Mouse (Mus musculus): ENCODE results near the gene Mgat5.
A peak's percentile ranks its signal among the peaks of the same experiment; 100 is the strongest.

Gene Mgat5

DNA sequence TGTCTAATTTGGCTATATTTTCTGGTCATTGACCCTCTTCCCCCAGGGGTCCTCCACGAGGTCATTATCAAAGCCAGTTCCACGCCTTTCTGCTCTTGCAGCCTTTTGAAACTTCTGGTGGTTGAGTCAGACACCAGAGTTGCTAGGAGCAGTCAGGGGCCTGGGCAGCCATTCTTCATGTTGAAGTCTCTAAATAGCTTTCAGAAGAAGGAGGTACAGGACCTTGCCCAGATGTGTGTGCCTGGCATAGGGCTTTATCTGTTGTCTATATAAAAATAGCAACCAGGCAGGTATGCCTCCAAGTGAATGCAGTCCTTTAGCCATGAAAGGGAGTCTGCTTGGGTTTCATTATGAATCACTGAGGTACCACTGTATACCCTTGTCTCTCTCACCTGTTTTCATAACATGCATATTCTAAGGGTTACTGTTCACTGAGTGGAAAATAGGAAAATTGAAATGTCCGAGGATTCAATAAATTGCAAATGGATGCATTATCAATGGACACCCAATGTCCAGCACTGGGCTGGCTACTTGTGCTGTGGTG, 141.9 kb downstream of the Mgat5 start:
- no peak for DNase-seq

DNA sequence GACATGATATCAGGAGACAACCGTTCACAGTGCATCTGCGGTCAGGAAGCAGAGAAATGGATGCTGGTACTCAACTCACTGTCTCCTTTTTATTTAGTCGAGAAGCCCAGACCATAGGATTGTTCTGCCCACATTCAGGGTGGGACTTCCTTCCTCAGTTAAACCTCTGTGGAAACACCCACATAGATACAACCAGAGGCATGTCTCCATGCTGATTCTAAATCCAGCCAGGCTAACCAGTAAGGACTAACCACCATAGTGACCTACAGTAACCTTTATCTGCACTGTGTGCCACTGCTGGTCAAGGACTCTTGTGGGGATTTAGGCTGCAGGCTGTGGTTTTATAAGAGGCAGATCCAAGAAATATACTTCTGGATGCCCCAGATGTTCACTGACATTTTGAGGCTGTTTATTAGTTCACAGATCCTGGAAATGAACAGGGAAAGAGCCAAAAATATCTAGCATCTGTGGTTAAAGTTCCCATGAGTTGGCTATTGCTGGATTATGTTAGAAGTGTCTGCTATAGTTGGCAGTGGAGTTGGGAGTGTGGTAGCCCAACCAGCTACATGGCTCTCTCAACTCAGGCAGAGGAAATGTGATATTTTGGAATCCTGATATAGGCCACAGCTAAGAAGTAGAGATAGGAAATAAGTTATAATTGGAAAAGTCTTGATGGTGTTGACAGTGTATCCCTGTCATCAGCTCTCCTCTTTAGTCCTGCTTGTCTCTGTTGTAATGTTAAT, 143.2 kb downstream of the Mgat5 start:
- no peak for DNase-seq

DNA sequence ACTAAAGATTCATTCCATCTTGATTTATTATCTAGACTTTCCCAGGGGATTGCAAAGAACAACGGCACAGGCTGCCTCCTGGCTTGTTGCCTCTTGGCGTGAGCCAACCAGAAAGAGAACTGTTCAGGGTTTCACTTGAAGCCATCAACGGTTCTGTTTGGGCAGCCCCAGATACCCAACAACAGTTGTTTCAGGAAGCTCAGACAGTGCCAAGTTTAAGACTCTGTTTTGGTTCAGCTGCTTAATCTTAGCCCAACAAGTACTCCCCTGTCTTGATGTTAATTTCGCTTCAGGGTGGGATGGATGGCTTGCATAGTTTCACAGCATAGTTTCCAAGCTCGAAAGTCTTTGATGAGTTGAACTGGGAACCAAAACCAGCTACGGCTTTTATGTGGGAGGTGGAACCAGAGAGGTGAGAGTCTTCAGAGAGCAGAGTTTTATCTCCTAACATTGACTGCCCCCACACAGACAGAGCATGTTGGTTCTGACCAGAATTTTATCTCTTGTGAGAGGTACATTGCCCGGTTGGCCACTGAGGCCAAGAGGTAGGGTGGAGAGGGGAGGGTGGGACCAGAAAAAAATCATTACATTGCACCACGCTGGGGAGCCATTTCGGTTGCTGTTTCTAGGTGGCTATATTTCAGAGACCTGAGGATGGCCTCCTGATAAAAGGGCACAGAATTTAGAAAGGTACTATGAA, 144.0 kb downstream of the Mgat5 start:
- peak in 1 of 2 experiments; percentile 2 for DNase-seq

DNA sequence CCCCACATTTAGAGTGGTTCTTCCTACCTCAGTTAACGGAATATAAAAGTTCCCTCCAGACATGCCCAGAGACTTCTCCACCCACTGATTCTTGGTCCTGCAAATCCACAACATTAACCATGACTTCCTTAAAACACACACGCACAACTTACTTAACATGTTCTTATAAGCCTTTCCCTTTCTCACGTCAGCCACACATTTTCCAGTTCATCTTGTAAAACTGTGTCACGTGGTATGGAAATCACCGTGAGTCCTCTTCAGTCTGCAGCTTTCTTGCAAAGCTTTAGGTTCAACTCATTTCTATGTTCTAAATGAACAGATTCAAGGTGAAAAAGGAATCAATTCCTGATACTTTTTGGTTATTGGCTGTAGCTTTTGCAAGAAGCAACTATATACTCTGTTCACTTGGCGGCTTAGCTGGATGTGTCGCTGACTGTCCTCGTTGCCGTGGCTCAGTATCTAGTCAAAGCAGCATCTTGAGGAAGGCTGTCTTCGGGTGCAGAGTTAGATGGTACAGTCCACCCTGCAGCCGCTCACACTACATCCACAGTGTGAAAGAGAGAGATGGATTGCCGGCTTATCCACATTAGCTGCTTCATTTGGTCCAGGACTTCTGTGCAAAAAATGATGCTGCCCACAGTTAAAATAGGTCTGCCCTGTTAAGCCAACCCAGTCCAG, 146.7 kb downstream of the Mgat5 start:
- DNase-seq = no peak

DNA sequence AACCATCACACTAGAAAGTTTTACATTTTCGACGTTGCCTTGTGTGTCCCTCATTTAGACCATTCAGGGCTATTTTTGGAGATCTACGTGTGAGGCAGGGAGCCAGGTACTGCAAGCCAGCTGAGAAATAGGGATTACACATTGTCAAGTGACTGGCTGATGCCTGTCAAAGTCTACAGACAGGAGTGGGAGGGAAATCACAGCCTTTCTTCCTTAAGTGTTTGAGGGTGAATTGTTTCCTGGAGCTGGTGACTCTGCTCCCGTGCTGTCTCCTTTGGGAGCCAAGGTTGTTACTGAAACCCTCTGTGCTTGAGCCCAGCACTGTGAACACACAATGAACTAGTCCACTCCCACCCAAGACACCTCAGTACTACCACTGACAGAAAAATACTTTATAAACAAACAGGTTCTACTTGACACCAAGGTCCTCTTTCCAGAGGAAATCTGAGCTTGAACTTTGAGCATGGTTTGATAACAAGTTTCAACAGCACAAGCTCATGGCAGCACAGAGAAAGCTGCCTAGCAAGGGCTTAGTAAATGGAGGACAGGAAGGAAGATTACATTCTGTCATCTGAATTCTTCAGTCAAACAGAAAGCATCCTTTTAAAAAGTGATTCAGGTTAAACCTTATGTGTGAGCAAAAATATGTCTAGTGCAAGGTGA, 147.4 kb downstream of the Mgat5 start:
- no peak for DNase-seq

DNA sequence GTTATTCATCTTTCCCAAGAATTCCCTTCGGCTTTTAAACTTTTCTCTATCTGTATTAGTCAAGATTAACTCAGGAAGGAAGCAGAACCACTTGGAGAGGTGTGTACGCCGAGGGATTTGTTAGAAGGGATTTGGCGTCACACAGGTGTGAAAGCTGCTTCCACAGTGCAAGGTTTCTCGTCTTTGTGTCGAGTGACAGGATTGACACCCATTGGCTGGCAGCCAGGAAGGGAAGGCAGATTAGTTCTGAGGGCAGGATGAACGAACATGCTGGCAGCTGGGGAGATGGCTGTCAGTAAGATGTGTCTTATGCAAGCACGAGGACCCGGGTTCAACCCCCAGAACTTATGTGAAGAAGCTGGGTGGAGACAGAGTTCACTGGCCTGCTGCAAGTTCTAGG, 148.6 kb downstream of the Mgat5 start:
- DNase-seq = no peak

DNA sequence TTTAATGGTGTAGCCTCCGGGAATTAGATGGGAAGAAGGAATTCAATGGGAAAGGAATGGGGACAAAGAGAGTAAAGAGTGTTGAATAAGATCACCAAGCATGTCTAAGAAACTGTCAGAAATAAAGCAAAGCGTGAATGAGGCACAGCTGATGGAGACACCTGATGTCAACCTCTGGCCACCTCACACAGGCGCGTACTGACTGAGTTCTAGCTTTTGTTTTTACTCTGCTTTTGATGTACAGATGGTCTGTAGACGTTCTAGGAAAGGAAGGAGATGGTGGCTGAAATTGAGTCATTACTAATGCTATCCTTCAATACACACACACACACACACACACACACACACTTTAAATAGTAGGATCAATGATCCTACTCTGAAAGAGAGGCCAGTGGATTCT, 149.3 kb downstream of the Mgat5 start:
- no peak for DNase-seq

DNA sequence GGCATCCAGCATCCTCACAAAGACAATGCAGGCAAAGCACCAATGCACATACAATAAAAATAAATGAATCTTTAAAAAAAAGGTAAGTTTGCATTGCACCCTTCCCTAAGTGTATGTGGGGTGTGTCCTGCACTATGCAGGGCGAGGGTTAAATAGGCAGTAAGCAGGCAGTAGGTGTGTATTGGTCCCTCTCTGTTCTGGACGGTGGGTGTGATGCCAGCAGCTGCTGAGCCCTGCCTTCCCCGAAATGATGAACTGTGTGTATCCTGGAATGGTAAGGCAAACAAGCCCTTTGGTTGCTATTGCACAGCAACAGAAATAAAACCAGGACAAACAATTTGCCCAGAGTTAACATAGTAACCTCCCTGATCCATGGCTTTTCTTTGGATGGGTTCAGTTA, 150.2 kb downstream of the Mgat5 start:
- DNase-seq = no peak

DNA sequence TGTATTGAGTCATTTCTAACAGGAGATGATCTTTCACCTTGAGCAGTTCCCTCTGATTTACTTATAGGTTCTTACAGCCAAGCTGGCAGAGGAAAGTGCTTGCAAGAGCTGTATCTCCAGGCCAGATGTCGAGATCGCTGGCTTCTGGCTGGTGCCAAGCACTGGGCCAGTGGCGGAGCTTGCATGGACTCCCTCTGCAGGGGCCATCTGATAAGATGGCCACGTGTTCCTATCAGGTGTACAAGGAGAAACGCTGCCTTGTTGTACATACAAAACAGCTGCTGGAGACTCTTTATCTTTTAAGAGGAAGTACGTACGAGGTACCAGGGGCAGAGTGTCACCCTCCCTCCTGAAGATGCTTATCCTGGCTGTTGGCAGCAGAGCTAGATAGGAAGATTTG, 158.8 kb downstream of the Mgat5 start:
- no peak for DNase-seq

DNA sequence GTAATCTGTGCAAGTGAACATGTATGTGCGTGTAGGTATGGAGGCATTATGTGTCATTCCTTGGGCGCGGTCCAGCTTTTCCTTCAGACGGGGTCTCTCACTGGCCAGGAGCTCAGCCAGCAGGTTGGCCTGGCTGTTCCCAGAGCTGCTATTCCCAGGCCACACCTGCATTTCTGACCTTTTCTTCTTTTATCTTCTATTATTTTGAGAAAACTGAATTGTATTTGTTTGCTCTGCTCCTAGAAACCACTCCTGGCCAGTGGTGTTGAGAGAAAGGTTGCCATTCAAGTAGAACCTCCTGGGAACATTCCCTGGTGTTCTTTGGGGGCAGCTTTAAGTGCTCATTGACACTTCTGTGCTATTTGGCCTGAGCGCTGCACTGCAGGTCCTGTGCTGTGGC, 160.9 kb downstream of the Mgat5 start:
- no peak for DNase-seq

DNA sequence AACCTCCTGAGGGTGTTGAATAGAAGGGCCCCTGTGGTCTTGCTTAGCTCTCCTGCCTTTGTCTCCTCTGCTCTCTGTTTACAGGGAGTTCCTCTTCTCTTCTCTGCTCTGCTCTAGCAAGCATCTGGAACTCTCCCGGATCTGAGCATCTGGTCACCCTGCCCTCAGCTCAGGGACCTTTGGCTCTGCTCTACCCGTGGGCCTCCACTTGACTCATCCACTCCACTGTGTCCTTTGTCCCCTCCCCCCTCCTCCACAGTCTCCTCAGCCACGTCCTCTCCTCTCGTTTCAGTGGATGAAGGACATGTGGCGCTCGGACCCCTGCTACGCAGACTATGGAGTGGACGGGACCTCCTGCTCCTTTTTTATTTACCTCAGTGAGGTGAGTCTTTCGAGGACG, 161.3 kb downstream of the Mgat5 start:
- no peak for DNase-seq

DNA sequence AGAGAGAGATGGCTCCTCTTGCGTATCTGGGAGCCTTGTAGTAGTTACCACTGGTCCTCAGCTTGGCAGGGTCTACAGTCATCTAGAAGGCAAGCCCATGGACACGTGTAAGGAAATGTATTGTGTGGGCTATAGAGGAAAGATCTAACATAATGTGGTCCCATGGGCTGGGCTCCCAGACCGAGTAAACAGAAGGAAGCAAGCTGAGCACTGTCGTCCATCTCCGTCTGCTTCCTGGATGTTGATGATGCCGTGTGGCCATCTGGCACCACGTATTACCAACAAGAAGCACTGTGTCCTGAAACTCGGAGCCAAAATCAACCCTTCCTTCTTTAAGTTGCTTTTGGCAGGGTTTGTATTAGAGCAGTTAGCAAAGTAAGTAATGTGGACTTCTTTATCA, 163.7 kb downstream of the Mgat5 start:
- DNase-seq = no peak

DNA sequence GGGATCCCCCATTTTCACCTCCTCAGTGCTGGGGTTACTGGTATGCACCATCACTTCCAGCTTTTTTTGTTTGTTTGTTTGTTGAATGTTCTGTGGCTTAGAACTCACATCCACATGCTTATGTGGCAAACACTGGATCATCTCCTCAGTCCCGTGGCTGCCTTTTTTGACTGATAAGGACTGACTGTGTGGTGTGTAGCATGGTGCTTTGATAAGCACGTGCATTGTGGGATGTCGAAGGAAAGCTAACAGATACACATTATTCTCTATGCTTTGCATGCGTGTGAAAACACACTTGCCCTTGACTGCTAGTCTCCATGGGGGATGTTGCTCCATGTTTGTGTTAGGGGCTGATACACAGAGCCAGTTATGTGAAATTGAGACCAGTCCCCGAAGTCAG, 164.7 kb downstream of the Mgat5 start:
- DNase-seq = no peak

DNA sequence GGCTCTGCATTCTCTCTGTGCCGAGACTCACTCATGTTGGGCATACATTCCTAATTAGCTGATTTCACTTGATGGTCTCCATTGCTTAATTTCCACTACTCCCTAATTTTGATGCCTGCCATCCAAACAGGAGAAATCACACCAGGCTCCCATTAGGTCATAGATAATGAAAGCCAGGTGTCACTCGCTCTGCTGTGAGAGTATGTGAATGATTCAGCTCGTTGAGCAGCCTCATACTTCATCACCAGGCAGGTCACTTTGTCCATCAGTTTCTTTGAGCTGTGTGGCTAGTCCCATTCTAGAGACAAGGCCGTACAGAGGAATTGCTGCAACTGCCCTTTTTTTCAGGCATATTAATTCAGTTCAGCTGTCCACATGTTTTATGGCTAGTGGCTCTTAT, 167.3 kb downstream of the Mgat5 start:
- no peak for DNase-seq

DNA sequence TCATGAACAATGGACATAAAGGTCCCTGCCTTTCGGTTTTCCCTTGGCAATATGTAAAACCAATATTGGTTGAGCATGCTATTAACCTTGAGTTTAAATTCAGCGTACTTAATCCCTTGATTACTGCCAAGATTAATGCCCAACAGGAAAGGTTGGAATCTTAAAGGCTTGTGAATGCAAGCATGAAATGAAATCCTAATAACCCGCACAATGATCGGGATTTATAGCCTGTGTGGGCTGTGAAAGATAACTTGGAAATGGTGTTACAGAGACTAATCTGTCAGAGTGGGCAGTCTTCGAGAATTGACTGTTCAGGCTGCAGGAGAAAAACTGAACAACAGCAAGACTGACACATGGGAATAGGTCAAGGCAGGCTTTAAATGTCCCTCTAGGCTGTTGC, 168.7 kb downstream of the Mgat5 start:
- no peak for DNase-seq

DNA sequence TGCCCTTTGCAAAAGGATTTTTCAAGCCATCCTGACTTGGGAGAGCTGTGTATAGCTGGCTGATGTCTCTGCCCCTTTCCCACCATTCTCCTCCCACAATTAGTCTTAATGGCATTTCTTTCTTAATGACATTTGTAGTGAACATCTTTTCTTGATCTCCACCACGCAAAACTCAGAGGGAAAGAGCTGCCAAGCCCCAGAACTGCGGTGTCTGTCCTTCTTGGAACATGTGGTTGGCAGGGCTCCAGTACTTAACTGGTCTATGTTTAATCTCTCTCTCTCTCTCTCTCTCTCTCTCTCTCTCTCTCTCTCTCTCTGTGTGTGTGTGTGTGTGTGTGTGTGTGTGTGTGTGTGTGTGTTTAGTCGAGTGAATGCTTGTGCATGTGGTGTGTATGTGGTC, 169.3 kb downstream of the Mgat5 start:
- DNase-seq = no peak

DNA sequence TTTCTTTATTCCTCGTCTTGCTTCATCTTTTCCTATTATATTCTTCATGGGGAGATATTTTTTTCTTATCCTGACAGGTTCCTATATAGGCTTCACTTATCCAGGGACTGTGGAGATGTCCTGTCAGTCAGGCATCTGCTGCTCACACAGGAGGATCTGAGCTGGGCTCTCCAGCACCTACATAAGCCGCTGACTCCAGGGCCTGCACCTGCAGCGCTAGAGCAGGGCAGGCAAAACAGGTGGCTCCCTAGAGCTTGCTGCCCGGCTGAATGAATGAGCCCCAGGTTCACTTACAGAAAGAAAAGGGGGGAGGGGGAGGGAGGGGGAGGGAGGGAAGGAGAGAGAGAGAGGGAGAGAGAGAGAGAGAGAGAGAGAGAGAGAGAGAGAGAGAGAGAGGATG, 175.3 kb downstream of the Mgat5 start:
- DNase-seq = no peak

DNA sequence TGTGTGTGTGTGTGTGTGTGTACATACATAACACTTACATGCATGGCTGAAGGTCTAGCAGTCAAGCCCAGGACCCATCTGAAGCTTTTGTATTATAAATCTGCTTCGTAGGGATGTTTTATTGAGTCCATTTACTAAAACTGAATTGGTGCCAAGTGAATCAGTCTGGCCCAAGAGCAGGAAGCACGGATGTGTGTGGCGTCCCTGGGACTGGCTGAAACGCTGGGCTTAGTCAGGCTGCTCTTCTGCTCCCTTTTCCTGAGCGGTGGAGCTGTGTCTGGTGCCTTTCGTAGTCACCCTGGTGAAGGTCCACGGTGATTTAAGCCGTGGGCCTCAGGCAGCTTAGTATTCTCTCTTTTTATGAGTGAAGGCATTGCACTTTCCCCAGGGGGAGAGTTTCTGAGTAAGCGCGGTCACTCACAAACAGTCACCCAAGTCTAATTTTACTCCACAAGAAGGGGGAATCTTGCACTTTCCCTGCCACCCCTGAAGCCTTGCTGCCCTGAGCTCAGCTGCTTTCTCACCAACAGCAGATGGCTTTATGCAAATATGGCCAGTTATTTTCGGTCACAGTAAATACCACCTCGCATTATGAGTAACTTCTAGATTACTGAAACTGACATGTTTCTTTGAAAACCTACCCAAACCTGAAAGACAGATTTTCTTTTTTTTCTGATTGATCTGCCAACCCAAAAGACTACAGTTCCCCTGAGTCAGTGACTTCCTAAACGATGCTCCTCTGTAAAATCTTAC, 176.1 kb downstream of the Mgat5 start:
- DNase-seq = no peak

DNA sequence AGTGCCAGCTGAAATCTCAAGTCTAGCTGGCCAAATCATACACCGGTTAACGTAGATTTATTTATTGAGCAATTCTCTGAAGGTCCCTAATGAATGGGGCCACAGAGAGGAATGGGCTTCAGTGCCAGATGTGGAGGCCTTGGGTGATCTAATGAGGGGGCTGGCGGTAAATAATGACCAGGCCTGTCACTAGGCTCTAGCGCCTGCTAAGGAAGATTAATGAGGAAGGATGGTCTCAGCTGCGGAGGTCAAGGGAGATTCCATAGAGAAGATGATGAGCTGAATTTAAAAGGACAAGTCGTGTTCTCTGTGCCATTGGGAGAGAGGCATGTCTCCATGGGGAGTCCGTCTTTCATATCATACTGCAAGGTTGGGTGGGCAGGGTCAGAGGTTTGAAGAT, 178.3 kb downstream of the Mgat5 start:
- DNase-seq = no peak

DNA sequence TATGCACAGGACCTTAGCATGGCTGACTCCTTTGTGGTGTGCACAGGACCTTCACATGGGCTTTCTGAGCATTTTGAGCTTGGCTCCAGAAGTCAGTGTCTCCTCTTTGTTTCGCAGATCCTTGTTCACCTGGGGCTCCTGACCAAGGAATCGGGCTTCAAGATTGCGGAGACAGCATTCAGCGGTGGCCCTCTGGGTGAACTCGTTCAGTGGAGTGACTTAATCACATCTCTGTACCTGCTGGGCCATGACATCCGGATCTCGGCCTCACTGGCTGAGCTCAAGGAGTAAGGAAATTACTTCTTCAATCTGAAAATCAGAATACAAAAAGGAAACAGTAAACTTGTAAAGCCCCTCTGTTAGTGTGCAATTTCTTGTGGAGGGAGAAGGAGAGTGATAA, 182.4 kb downstream of the Mgat5 start:
- DNase-seq = no peak

DNA sequence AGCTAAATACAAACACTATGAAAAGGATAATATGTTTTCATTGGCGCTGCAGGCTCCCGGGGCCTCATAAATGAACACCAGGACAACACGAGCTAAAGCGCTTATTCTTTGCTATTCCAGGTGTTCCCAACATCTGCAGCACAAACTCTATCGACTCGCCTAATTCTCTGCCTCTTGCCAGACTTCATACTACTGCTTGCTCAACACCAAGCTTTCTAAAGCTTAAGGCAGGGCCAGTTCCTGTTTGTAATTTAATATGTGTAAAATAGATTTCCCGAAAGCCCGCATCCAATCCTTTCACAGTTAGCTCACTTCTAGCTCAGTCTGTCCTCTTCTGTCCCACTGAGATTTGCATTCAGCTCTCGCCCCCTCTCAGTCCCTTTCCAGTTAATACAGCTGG, 182.8 kb downstream of the Mgat5 start:
- no peak for DNase-seq

DNA sequence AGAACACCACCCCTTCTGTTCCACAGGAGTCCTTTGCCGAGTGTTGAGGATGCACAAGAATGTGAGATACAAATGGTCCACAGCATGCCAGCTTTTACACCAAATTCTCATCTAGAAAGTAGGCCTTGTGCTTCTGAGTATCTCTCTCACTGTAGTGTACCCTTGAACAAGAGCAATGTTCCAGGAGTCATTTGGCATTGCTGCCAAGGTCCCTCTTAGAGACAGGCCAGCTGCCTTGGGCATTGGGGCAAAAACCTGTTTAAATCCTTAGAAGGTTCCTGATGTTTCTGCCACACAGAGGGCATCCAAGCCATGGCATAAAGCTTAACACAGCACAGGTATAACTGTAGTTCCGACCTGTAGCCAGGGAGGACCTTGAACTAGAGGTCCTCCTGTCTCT, 189.9 kb downstream of the Mgat5 start:
- DNase-seq = no peak

DNA sequence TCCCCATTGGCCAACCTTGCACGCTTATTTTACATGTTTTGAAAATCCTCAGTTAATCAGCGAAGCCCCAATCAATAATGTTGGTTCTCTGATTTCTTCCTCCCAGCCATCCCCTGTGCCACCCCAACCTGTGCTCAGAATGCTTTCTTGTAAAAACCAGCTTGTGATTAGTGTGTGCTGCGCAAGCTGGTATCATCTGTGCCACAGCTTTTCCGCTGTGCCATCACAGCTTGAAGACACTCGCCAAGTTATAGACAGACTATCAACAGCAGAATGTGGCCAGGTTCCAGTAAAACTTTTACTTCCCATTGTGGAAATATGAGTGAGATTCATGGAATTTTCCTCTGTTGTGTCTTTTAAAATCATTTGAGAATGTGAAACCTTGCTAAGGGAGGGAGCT, 190.9 kb downstream of the Mgat5 start:
- DNase-seq = no peak
